Mouse (Mus musculus) midbrain, embryonic 16.5 days (tissue): ENCODE data around the gene Gsto2. TPM values are rescaled to one million over a fixed set of nuclear protein-coding genes. Genes with fewer than 3 reads are reported as not detected.
A peak's percentile ranks its signal among the peaks of the same experiment; 100 is the strongest.

ENCODE experiments used
- ATAC-seq: fragments of 200-750 bp; cut with Nextera tagmentation; 2 replicates; pipeline ENCODE4 v1.8.0; 2017; ENCODE audit warnings: moderate TSS enrichment
- H3K27ac ChIP-seq: fragments of 300-500 bp; sonication (generic); 2 replicates; pipeline ENCODE4 v1.5.1; 2014; ENCODE audit warnings: mild to moderate bottlenecking, low read length, mixed read lengths
- H3K27me3 ChIP-seq: fragments of 300-500 bp; sonication (generic); 2 replicates; pipeline ENCODE4 v1.6.1; 2014; ENCODE audit warnings: low read depth, low read length, mixed read lengths; ENCODE audit not compliant: control insufficient read depth, insufficient read depth
- H3K36me3 ChIP-seq: fragments of 300-500 bp; sonication (generic); 2 replicates; pipeline ENCODE4 v1.6.1; 2014; ENCODE audit warnings: mild to moderate bottlenecking, low read length, moderate library complexity, mixed read lengths; ENCODE audit not compliant: control insufficient read depth, insufficient read depth
- H3K4me1 ChIP-seq: fragments of 300-500 bp; sonication (generic); 2 replicates; pipeline ENCODE4 v1.6.1; 2014; ENCODE audit warnings: mild to moderate bottlenecking, low read length, mixed read lengths; ENCODE audit not compliant: control insufficient read depth, insufficient read depth
- H3K4me2 ChIP-seq: fragments of 300-500 bp; sonication (generic); 2 replicates; pipeline ENCODE4 v1.6.1; 2014; ENCODE audit warnings: mild to moderate bottlenecking, low read length, mixed read lengths
- H3K4me3 ChIP-seq: fragments of 300-500 bp; sonication (generic); 2 replicates; pipeline ENCODE4 v1.5.1; 2014; ENCODE audit warnings: low read depth, mild to moderate bottlenecking, low read length, moderate library complexity, mixed read lengths
- H3K9ac ChIP-seq: fragments of 300-500 bp; sonication (generic); 2 replicates; pipeline ENCODE4 v1.6.1; 2014; ENCODE audit warnings: low read depth, low read length, mixed read lengths
- H3K9me3 ChIP-seq: fragments of 300-500 bp; sonication (generic); replicated peaks from 2 replicates; pipeline ENCODE4 v1.6.1; 2014; ENCODE audit warnings: mild to moderate bottlenecking, low read length, mixed read lengths; ENCODE audit not compliant: control insufficient read depth, poor library complexity, severe bottlenecking
- WGBS: fragments of 180-500 bp; shearing (Covaris S2); extraction: QIAGEN DNeasy Blood & Tissue Kit; methylation state at CpG from one replicate; pipeline ENCODE4 v1.1.7; 2014; 5-methylcytosine and 5-hydroxymethylcytosine counted together
- polyA plus RNA-seq: library from polyadenylated mRNA; unstranded; fragments of >200 nt; fragmentation: Nextera tagmentation; extraction: Ambion mirVana; gene quantifications from 2 replicates; pipeline ENCODE4 v1.2.1, GENCODE M21; 2015

Gsto2 gene
- polyA plus RNA-seq, 1 experiment from 2014 or later, result 1.0 TPM

- H3K27ac ChIP-seq, result peak overlapping the region; percentile 84; the same call in 1 of the 2 replicates
- no peaks in the 10 kb centered on the region for H3K9me3 ChIP-seq
- H3K9ac ChIP-seq, result 0 out of 2 replicates have a peak overlapping the region, but pooled peaks have one; percentile 8
- H3K4me2 ChIP-seq, result peak overlapping the region; percentile 58; the same call in 1 of the 2 replicates
- WGBS, result 25% methylated on average over 6 of the region's 6 CpGs
- peak; percentile 53 for ATAC-seq
- H3K4me1 ChIP-seq, result peaks cover 8% of the 10 kb centered on the region
- no peaks in the 10 kb centered on the region for H3K36me3 ChIP-seq
- H3K27me3 ChIP-seq, result no peaks in the 10 kb centered on the region
- H3K4me3 ChIP-seq, result no peak overlapping the region
Observed at GRCm38 (mm10) chr19:47908961-47909371, 43.6 kb downstream of the Gsto2 start.

- H3K36me3 ChIP-seq, result no peaks in the 10 kb centered on the region
- under 1% methylated on average over 10 of the region's 10 CpGs for WGBS
- H3K9ac ChIP-seq, result peak overlapping the region; percentile 63
- H3K27me3 ChIP-seq, result no peaks in the 10 kb centered on the region
- peak; percentile 84 for ATAC-seq
- H3K27ac ChIP-seq, result peak overlapping the region; percentile 84
- no peaks in the 10 kb centered on the region for H3K9me3 ChIP-seq
- H3K4me3 ChIP-seq, result peak overlapping the region; percentile 23
- H3K4me2 ChIP-seq, result peak overlapping the region; percentile 58
- H3K4me1 ChIP-seq, result peaks cover 8% of the 10 kb centered on the region
Observed at GRCm38 (mm10) chr19:47909387-47910116, 44.2 kb downstream of the Gsto2 start.

- 30% methylated on average over 4 of the region's 4 CpGs for WGBS
- H3K27ac ChIP-seq, result peak overlapping the region; percentile 84
- peaks cover 8% of the 10 kb centered on the region for H3K4me1 ChIP-seq
- no peaks in the 10 kb centered on the region for H3K27me3 ChIP-seq
- no peak for ATAC-seq
- H3K9ac ChIP-seq, result 0 out of 2 replicates have a peak overlapping the region, but pooled peaks have one; percentile 63
- no peaks in the 10 kb centered on the region for H3K36me3 ChIP-seq
- no peak overlapping the region for H3K4me3 ChIP-seq
- no peaks in the 10 kb centered on the region for H3K9me3 ChIP-seq
- H3K4me2 ChIP-seq, result peak overlapping the region; percentile 58; the same call in 1 of the 2 replicates
Observed at GRCm38 (mm10) chr19:47910117-47910618, 44.8 kb downstream of the Gsto2 start.

GRCm38 (mm10) chr19:47910751-47911150, 45.4 kb downstream of the Gsto2 start:
- WGBS, result 87% methylated on average over 4 of the region's 4 CpGs
- no peak overlapping the region; the same call in 1 of the 2 replicates for H3K27ac ChIP-seq
- H3K4me1 ChIP-seq, result peaks cover 8% of the 10 kb centered on the region
- H3K27me3 ChIP-seq, result no peaks in the 10 kb centered on the region
- H3K4me2 ChIP-seq, result no peak overlapping the region
- no peaks in the 10 kb centered on the region for H3K9me3 ChIP-seq
- no peaks in the 10 kb centered on the region for H3K36me3 ChIP-seq
- no peak for ATAC-seq
- H3K9ac ChIP-seq, result no peak overlapping the region
- no peak overlapping the region for H3K4me3 ChIP-seq

GRCm38 (mm10) chr19:47913344-47913743, 48.0 kb downstream of the Gsto2 start:
- H3K27me3 ChIP-seq, result no peaks in the 10 kb centered on the region
- no peaks in the 10 kb centered on the region for H3K9me3 ChIP-seq
- H3K4me1 ChIP-seq, result peaks cover 23% of the 10 kb centered on the region
- no peak overlapping the region for H3K9ac ChIP-seq
- no peak overlapping the region for H3K4me3 ChIP-seq
- H3K4me2 ChIP-seq, result no peak overlapping the region
- no peak for ATAC-seq
- H3K27ac ChIP-seq, result no peak overlapping the region
- 90% methylated on average over 7 of the region's 7 CpGs for WGBS
- H3K36me3 ChIP-seq, result no peaks in the 10 kb centered on the region

- no peak for ATAC-seq
Observed at GRCm38 (mm10) chr19:47914191-47914590, 48.9 kb downstream of the Gsto2 start.

GRCm38 (mm10) chr19:47915251-47915650, 49.9 kb downstream of the Gsto2 start:
- Histone ChIP-seq H3K9ac (no peak overlapping the region), H3K36me3 (no peaks in the 10 kb centered on the region), H3K9me3 (no peaks in the 10 kb centered on the region), H3K4me3 (no peak overlapping the region), H3K4me1 (peaks cover 23% of the 10 kb centered on the region), H3K27me3 (no peaks in the 10 kb centered on the region), H3K4me2 (no peak overlapping the region), H3K27ac (no peak overlapping the region)
- ATAC-seq, result no peak
- 82% methylated on average over 4 of the region's 4 CpGs for WGBS

More at GRCm38 (mm10) chr19:47914191-47914590, 48.9 kb downstream of the Gsto2 start:
- 93% methylated on average over 4 of the region's 4 CpGs for WGBS
- Histone ChIP-seq H3K27me3 (no peaks in the 10 kb centered on the region), H3K4me1 (peaks cover 23% of the 10 kb centered on the region), H3K9me3 (no peaks in the 10 kb centered on the region), H3K4me2 (no peak overlapping the region), H3K9ac (no peak overlapping the region), H3K27ac (no peak overlapping the region), H3K4me3 (no peak overlapping the region), H3K36me3 (no peaks in the 10 kb centered on the region)

GRCm38 (mm10) chr19:47917396-47917795, 52.1 kb downstream of the Gsto2 start:
- peak overlapping the region; percentile 81 for H3K4me2 ChIP-seq
- no peak for ATAC-seq
- no peak overlapping the region for H3K27ac ChIP-seq
- no peak overlapping the region; the same call in 1 of the 2 replicates for H3K4me3 ChIP-seq
- H3K9me3 ChIP-seq, result no peaks in the 10 kb centered on the region
- H3K36me3 ChIP-seq, result no peaks in the 10 kb centered on the region
- H3K9ac ChIP-seq, result peak overlapping the region; percentile 30; the same call in 1 of the 2 replicates
- WGBS, result 4% methylated on average over 4 of the region's 4 CpGs
- no peaks in the 10 kb centered on the region for H3K27me3 ChIP-seq
- peaks cover 23% of the 10 kb centered on the region for H3K4me1 ChIP-seq

GRCm38 (mm10) chr19:47918016-47918415, 52.7 kb downstream of the Gsto2 start:
- H3K4me3 ChIP-seq, result peak overlapping the region; percentile 65
- H3K27me3 ChIP-seq, result no peaks in the 10 kb centered on the region
- no peaks in the 10 kb centered on the region for H3K36me3 ChIP-seq
- H3K27ac ChIP-seq, result no peak overlapping the region
- H3K4me2 ChIP-seq, result peak overlapping the region; percentile 81
- peaks cover 23% of the 10 kb centered on the region for H3K4me1 ChIP-seq
- WGBS, result 12% methylated on average over 9 of the region's 9 CpGs
- H3K9ac ChIP-seq, result peak overlapping the region; percentile 75
- no peak for ATAC-seq
- no peaks in the 10 kb centered on the region for H3K9me3 ChIP-seq
